Mouse (Mus musculus) cortical plate, adult 2 months (tissue): ENCODE data around the gene Ttc19. TPM values are rescaled to one million over a fixed set of nuclear protein-coding genes. Genes with fewer than 3 reads are reported as not detected.

Experiments used
- H3K27ac ChIP-seq: fragments of 200-500 bp; 2 replicates; pipeline ENCODE4 v1.5.1; 2012; ENCODE audit warnings: low read length, control low read depth, inconsistent platforms; ENCODE audit not compliant: insufficient read depth
- H3K4me1 ChIP-seq: fragments of 200-500 bp; 2 replicates; pipeline ENCODE4 v1.6.1; 2011; ENCODE audit warnings: low read length; ENCODE audit not compliant: control insufficient read depth, insufficient read depth
- H3K4me3 ChIP-seq: fragments of 200-500 bp; 2 replicates; pipeline ENCODE4 v1.5.1; 2011; ENCODE audit warnings: mild to moderate bottlenecking, low read length, control low read depth; ENCODE audit not compliant: insufficient read depth
- CTCF ChIP-seq: fragments of 200-500 bp; IDR thresholded peaks from 2 replicates; pipeline ENCODE4 v1.5.1; 2011; ENCODE audit warnings: mild to moderate bottlenecking, control low read depth, low read length; ENCODE audit not compliant: insufficient read depth; ENCODE audit errors: extremely low read depth
- POLR2A ChIP-seq: fragments of 200-500 bp; IDR thresholded peaks from 2 replicates; pipeline ENCODE4 v1.6.1; 2011; ENCODE audit warnings: mild to moderate bottlenecking, low read length, control low read depth; ENCODE audit not compliant: insufficient read depth; ENCODE audit errors: extremely low read depth
- polyA plus RNA-seq: library from polyadenylated mRNA; depleted of rRNA; stranded (reverse); fragments of >200 nt; gene quantifications from 2 replicates; pipeline ENCODE4 v1.2.3, GENCODE M21; 2012

The Ttc19 gene
- polyA plus RNA-seq, 1 experiment, result 63.5 TPM

DNA sequence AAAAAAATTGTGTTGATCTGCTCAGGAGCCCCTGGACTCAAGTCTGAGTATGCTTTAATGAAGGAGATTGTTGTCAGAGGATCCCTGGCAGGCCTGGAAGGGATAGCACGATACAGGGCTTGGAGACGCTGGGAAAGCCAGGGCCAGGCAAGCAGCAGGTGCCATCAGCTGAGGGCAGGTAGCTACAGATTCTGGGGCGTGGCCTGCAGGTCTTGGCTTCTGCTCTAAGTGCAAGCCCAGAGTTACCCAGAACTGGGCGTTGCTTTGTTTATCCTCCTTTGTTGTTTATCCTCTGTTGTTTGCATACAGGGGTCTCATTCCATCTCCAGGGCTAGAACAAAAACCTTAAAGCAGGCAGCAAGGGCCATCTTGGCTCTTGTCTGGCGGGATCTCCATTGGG lies 27.9 kb upstream of the Ttc19 start:
- Histone ChIP-seq H3K4me3 (no peak overlapping the region), H3K27ac (no peak overlapping the region), H3K4me1 (no peaks in the 10 kb centered on the region)
- no peak for TF ChIP-seq POLR2A
- no peak for TF ChIP-seq CTCF

DNA sequence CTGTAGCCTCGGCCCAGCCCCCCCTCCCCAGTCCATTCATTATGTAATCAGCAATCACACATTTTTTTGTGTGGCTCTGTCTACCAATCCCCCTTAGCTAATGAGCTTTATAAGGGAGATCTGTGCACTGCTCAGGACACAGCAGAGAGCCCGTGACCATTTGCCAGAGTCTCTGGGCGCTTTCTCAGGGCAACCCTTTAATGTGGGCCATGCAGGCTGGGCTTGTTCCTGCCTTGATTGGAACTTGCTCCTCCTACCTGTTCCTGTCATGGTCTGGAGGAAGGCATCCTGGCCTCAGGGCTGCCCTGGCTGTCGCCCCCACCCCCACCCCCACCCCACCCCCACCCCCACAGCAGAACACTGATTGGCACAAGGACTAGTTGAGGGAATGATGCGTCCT lies 22.1 kb upstream of the Ttc19 start:
- H3K4me3 ChIP-seq, result no peak overlapping the region
- TF ChIP-seq POLR2A (no peak), CTCF (no peak)
- H3K27ac ChIP-seq, result no peak overlapping the region
- no peaks in the 10 kb centered on the region for H3K4me1 ChIP-seq

DNA sequence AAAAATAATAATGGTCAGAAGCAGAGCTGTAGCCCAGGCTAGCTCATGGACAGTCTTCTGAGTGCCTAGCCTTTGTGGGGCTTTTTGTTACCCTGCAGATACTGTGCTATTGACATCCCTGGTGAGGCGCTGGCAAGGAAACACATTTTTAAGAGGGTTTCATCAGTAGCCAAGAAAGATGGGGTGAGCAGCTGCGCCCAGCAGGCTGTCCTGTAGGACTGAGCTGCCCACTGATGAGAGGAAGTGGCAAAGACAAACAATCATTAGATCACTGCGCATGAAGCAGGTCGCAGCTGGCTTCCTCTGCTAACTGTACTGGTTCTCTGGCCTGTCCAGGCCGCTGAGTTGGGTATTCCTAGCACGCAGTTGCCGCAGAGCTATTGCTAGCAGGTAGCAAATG lies 17.7 kb upstream of the Ttc19 start:
- H3K27ac ChIP-seq, result no peak overlapping the region
- TF ChIP-seq POLR2A, result no peak
- no peak for TF ChIP-seq CTCF
- H3K4me1 ChIP-seq, result no peaks in the 10 kb centered on the region
- H3K4me3 ChIP-seq, result no peak overlapping the region

DNA sequence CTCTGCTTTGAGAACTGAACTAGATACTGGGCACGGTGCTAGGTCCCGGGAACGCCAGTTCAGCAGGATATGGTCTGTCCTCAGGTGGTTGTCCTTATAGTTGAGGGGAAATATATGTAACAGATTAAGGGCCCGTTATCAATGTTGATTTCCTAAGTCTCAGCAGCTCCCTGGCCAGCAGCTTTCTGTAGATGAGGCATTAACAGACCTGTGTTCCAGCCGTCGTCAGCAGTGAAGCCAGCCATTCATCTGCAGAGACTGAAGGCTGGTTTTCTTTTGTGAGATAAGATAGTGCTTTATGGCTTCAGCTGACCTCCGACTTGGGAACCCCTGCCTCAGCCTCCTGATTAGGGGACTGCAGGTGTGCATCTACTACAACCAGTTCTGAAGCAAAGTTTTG lies 17.3 kb upstream of the Ttc19 start:
- Histone ChIP-seq H3K27ac (no peak overlapping the region), H3K4me3 (no peak overlapping the region), H3K4me1 (no peaks in the 10 kb centered on the region)
- TF ChIP-seq CTCF, result no peak
- TF ChIP-seq POLR2A, result no peak

DNA sequence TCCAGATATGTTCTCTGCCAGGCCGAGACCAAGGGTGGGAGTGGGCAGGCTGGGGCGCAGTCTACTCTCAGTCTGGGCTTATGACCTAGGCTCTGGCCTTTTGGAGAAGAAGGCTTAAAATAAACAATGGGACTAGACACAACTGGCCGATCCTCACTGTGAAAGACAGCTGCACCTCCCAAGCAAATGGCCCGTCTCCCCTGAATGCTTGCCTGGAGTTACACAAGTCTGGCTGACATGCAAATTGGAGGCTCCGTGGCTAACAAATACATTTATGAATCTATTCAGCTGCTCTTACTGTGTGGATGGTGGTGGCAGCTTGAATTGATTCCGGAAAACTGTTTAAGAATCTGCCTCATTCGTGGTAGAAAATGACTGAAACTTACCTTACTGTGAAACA lies 15.6 kb upstream of the Ttc19 start:
- no peak for TF ChIP-seq POLR2A
- TF ChIP-seq CTCF, result no peak
- Histone ChIP-seq H3K4me3 (no peak overlapping the region), H3K4me1 (no peaks in the 10 kb centered on the region; the same call in 1 of the 2 replicates), H3K27ac (no peak overlapping the region)

DNA sequence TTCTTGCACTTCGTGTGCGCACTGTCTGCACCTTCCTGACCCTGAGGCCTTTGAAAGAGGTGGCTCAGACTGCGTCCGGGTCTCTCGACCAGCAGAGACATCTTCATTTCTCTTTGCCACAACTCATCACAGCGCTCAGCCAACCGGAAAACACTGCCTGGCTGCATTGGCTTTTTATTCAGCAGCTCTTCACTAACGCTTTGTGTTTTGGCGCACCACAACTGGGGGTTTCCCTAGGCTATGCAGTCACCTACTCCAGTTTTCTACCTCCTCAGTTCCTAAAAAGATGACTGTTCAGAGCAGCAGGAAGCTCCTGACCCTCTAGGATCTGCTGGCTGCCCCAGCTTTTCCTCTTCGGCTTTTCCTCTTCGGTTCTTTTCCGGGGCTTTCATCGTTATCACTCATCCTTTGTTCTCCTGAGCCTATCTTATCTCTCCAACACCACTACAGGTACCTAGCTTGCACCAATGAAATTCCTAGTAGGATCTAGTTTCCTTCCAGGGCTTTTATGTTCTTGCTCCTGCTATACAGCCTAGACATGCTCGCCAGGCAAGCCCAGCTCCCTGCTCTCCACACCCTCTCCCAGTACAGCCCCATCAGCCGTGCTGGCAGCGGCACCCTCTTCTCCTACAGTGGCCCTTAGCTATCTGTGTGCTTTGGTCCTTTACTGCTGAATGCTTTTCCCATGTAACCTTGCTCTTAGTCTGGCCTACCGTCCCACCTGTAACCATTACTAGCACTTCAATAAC lies 14.6 kb upstream of the Ttc19 start:
- H3K27ac ChIP-seq, result no peak overlapping the region
- no peak overlapping the region for H3K4me3 ChIP-seq
- TF ChIP-seq CTCF (no peak), POLR2A (no peak)
- H3K4me1 ChIP-seq, result no peaks in the 10 kb centered on the region; the same call in 1 of the 2 replicates

DNA sequence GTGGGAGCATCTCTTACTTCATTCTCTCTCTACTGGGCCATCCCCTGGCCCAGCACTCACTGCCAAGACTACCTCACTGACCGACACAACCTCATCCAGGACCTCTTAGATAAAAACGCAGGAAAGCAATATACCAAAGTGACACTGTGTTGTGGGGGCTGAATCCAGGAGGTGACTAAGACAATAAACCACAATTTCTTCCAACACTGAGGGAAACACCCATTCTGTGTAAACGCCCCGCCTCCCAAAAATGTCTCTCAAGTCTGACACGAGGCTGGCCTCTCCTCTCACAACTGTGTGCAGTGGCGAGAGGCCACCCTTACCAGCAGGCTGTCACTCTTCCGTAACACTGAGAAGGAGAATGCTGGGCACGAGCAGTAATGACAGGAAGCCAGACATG lies 12.9 kb upstream of the Ttc19 start:
- H3K4me1 ChIP-seq, result no peaks in the 10 kb centered on the region; the same call in 1 of the 2 replicates
- H3K4me3 ChIP-seq, result no peak overlapping the region
- TF ChIP-seq CTCF (no peak), POLR2A (no peak)
- no peak overlapping the region for H3K27ac ChIP-seq

DNA sequence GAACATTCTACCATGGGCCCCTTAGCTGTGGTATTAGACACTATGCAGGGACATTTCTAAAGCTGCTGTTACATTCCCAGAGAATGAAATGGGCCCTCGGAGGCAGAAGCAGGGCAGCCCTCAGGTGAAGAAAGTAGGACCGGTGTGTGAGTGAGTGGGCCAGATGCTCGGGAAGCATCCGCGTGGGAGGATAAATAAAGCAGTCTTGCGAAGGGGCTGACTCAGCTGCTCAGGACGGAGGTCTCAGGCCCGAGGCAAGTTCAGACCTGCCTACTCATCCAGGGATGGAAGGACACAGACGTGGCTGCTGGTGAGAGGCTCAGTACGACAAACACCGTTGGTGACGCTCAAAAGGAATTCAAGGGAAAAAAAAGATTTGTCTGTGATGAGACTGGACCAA lies 12.2 kb upstream of the Ttc19 start:
- Histone ChIP-seq H3K4me1 (no peaks in the 10 kb centered on the region; the same call in 1 of the 2 replicates), H3K27ac (no peak overlapping the region), H3K4me3 (no peak overlapping the region)
- TF ChIP-seq CTCF, result no peak

DNA sequence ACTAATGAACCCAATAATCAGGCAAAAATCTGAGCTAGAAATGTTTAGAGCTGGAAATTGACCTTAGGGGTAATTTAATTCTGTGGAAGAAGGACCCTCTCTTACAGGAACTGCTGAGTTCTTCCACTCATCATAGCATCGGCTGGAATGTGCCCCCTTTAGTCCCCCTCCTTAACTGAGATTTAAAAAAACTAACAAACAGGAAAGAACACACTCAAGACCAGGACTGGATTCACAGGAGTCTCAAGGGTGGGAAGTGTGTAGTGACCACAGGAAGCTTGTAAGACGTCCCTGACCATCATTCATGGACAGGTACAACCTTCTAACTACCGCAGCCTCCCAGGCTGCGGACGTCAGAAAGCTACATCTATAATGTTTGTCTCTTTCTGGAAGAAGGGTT lies 10.4 kb upstream of the Ttc19 start:
- H3K27ac ChIP-seq, result no peak overlapping the region
- no peak for TF ChIP-seq CTCF
- no peak for TF ChIP-seq POLR2A
- H3K4me1 ChIP-seq, result no peaks in the 10 kb centered on the region; the same call in 1 of the 2 replicates
- H3K4me3 ChIP-seq, result no peak overlapping the region

DNA sequence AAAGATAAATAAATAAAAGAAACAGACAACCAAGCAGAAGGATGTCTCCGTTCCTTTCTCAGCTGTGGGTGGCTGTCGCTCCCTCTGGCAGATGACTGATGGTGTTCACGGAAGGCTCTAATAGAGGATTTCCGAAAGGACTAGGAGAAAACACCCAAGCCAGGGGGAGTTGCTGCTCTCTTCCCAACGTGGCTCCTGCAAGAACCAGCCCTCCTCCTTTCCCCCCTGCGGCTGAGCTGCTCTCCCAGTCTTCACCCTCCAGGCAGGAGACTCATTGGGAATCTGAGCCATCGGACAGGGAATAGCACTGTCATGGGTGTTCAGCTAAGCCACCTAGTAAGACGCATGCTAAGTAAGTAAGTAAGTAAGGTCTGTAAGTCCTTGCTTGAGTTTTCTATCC lies 4.2 kb upstream of the Ttc19 start:
- no peak overlapping the region for H3K27ac ChIP-seq
- no peak overlapping the region for H3K4me3 ChIP-seq
- TF ChIP-seq POLR2A (no peak), CTCF (no peak)
- H3K4me1 ChIP-seq, result no peaks in the 10 kb centered on the region

DNA sequence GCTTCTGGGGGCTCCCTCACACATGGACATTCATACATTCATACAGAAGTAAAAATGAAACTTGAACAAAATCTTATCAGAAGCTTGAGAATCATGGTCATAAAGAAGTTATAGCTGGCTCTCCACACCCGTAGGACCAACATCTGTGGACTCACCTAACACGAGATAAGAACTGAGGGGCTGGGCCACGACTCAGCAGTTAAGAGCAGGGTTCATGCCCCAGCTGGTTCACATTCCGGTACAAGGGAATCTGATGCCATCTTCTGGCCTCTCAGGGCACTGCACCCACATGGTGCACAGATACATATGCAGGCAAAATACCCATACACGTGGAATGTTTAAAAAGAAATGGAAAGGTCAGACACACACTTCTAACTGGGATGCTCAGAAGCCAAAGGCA lies 3.2 kb upstream of the Ttc19 start:
- TF ChIP-seq POLR2A (no peak), CTCF (peak; percentile 62)
- no peak overlapping the region for H3K27ac ChIP-seq
- no peak overlapping the region for H3K4me3 ChIP-seq
- H3K4me1 ChIP-seq, result peaks cover 4% of the 10 kb centered on the region
